Mouse (Mus musculus) lung, postnatal 0 days (tissue): Measurements from ENCODE around the gene Gm10282.

ENCODE experiments used
- CTCF ChIP-seq: IDR thresholded peaks from 2 replicates; pipeline ENCODE4 v1.5.1; 2016; ENCODE audit warnings: antibody characterized with exemption, mild to moderate bottlenecking
- EP300 ChIP-seq: IDR thresholded peaks from 2 replicates; pipeline ENCODE4 v1.6.1; 2016; ENCODE audit warnings: antibody characterized with exemption, mild to moderate bottlenecking, control low read depth

- peak; percentile 91 for TF ChIP-seq EP300
- TF ChIP-seq CTCF, result no peak
Measured at GRCm38 (mm10) chr8:72336273-72336672, 31.2 kb upstream of the Gm10282 start.
